Mouse (Mus musculus) G1E (cell line): ENCODE data around the gene Mrpl48. TPM values are rescaled to one million over a fixed set of nuclear protein-coding genes. Genes with fewer than 3 reads are reported as not detected.

ENCODE experiments used
- ATAC-seq: 2 replicates; pipeline ENCODE4 v1.8.0; 2016; ENCODE audit warnings: mild to moderate bottlenecking; ENCODE audit not compliant: insufficient number of reproducible peaks, poor library complexity, low FRiP score, severe bottlenecking; ENCODE audit errors: extremely low read depth
- DNase-seq: peaks from one replicate; pipeline ENCODE4 v3.0.0; 2012; ENCODE audit warnings: low spot score
- H3K27me3 ChIP-seq: 2 replicates; pipeline ENCODE4 v1.6.1; 2012; ENCODE audit warnings: mild to moderate bottlenecking, low read length, inconsistent platforms; ENCODE audit not compliant: insufficient read depth
- H3K36me3 ChIP-seq: replicated peaks from 2 replicates; pipeline ENCODE3; 2012; ENCODE audit warnings: mild to moderate bottlenecking, inconsistent platforms
- H3K4me1 ChIP-seq: 2 replicates; pipeline ENCODE4 v1.6.1; 2012; ENCODE audit warnings: low read depth, low read length, inconsistent platforms, mixed read lengths; ENCODE audit not compliant: insufficient read depth
- H3K4me3 ChIP-seq: 2 replicates; pipeline ENCODE4 v1.5.1; 2012; ENCODE audit warnings: low read depth, mild to moderate bottlenecking, inconsistent platforms, low read length, moderate library complexity, mixed read lengths
- H3K9me3 ChIP-seq: replicated peaks from 2 replicates; pipeline ENCODE4 v1.6.1; 2012; ENCODE audit warnings: inconsistent platforms
- CTCF ChIP-seq: IDR thresholded peaks from 2 replicates; pipeline ENCODE4 v1.5.1; 2012; ENCODE audit warnings: low read depth, low read length, inconsistent platforms, mixed read lengths
- GATA1 ChIP-seq: IDR thresholded peaks from 2 replicates; pipeline ENCODE4 v1.6.1; 2012; ENCODE audit warnings: borderline replicate concordance, low read length, inconsistent platforms, mixed read lengths
- GATA2 ChIP-seq: IDR thresholded peaks from 2 replicates; pipeline ENCODE4 v1.6.1; 2012; ENCODE audit warnings: low read depth, low read length, inconsistent platforms, borderline replicate concordance
- POLR2AphosphoS5 ChIP-seq: IDR thresholded peaks from 2 replicates; pipeline ENCODE4 v1.6.1; 2012; ENCODE audit warnings: low read depth, low read length, inconsistent platforms; ENCODE audit not compliant: insufficient replicate concordance
- TAL1 ChIP-seq: conservative IDR thresholded peaks from 2 replicates; pipeline ENCODE4 v1.6.1; 2012; ENCODE audit warnings: low read depth, low read length, inconsistent platforms, mixed read lengths
- polyA plus RNA-seq: library from polyadenylated mRNA; stranded (reverse); fragments of >175 nt; gene quantifications from 2 replicates; pipeline ENCODE4 v1.2.3, GENCODE M21; 2012
- total RNA-seq, 2 experiments: library from RNA; stranded (forward) in 1 of 2; stranded (reverse) in 1 of 2; fragments of 200-1000 nt in 1 of 2; fragments of >200 nt in 1 of 2; fragmentation: Nextera tagmentation in 1 of 2; gene quantifications; 2 replicates each; pipeline ENCODE4 v1.2.3; 2014 to 2017

The Mrpl48 gene
- total and polyA plus RNA-seq, 3 experiments = 1.7 to 46.0 (median 19.4) TPM

- TF ChIP-seq GATA1 (no peak), POLR2AphosphoS5 (no peak)
- Histone ChIP-seq H3K4me1 (peaks cover 11% of the 10 kb centered on the region; the same call in 1 of the 2 replicates), H3K9me3 (no peaks in the 10 kb centered on the region), H3K36me3 (peaks cover 56% of the 10 kb centered on the region), H3K4me3 (no peak overlapping the region), H3K27me3 (peaks cover 9% of the 10 kb centered on the region)
- no peak for ATAC-seq
- DNase-seq = no peak
Measured at GRCm38 (mm10) chr7:100649826-100650225, 41.7 kb upstream of the Mrpl48 start.

- peaks cover 63% of the 10 kb centered on the region for H3K36me3 ChIP-seq
- H3K27me3 ChIP-seq = peaks cover 4% of the 10 kb centered on the region
- no peak overlapping the region for H3K4me3 ChIP-seq
- DNase-seq (no peak), ATAC-seq (no peak)
- H3K4me1 ChIP-seq = peaks cover 11% of the 10 kb centered on the region; the same call in 1 of the 2 replicates
- no peaks in the 10 kb centered on the region for H3K9me3 ChIP-seq
- TF ChIP-seq POLR2AphosphoS5 = no peak
- TF ChIP-seq CTCF = no peak
- TF ChIP-seq GATA1 = no peak
- no peak for TF ChIP-seq TAL1
- TF ChIP-seq GATA2 = no peak
Measured at GRCm38 (mm10) chr7:100649095-100649494, 41.0 kb upstream of the Mrpl48 start.

- Histone ChIP-seq H3K36me3 (peaks cover 83% of the 10 kb centered on the region), H3K9me3 (no peaks in the 10 kb centered on the region)
- no peak for TF ChIP-seq GATA1
- peak; percentile 71 for TF ChIP-seq CTCF
- TF ChIP-seq GATA2 = no peak
- no peak for TF ChIP-seq POLR2AphosphoS5
- no peak for TF ChIP-seq TAL1
Measured at GRCm38 (mm10) chr7:100645147-100645546, 37.0 kb upstream of the Mrpl48 start.

GRCm38 (mm10) chr7:100642413-100642812, 34.3 kb upstream of the Mrpl48 start:
- TF ChIP-seq TAL1 (no peak), GATA1 (no peak), POLR2AphosphoS5 (no peak), CTCF (no peak), GATA2 (no peak)
- Histone ChIP-seq H3K4me1 (no peaks in the 10 kb centered on the region; the same call in 1 of the 2 replicates), H3K4me3 (no peak overlapping the region), H3K27me3 (no peaks in the 10 kb centered on the region), H3K36me3 (peaks cover 71% of the 10 kb centered on the region), H3K9me3 (no peaks in the 10 kb centered on the region)
- DNase-seq (no peak), ATAC-seq (no peak)

More at GRCm38 (mm10) chr7:100645147-100645546, 37.0 kb upstream of the Mrpl48 start:
- ATAC-seq = no peak
- Histone ChIP-seq H3K27me3 (no peaks in the 10 kb centered on the region), H3K4me3 (no peak overlapping the region), H3K4me1 (no peaks in the 10 kb centered on the region; the same call in 1 of the 2 replicates)
- DNase-seq = no peak

GRCm38 (mm10) chr7:100637657-100638056, 29.6 kb upstream of the Mrpl48 start:
- Histone ChIP-seq H3K36me3 (peaks cover 56% of the 10 kb centered on the region), H3K27me3 (no peaks in the 10 kb centered on the region), H3K4me3 (no peak overlapping the region), H3K4me1 (peaks cover 2% of the 10 kb centered on the region; the same call in 1 of the 2 replicates), H3K9me3 (no peaks in the 10 kb centered on the region)
- DNase-seq (no peak), ATAC-seq (no peak)
- TF ChIP-seq GATA1 = no peak
- no peak for TF ChIP-seq CTCF
- no peak for TF ChIP-seq GATA2
- no peak for TF ChIP-seq TAL1
- no peak for TF ChIP-seq POLR2AphosphoS5

GRCm38 (mm10) chr7:100624538-100624937, 16.4 kb upstream of the Mrpl48 start:
- H3K4me3 ChIP-seq = no peak overlapping the region
- H3K9me3 ChIP-seq = no peaks in the 10 kb centered on the region
- DNase-seq (no peak), ATAC-seq (no peak)
- no peak for TF ChIP-seq GATA2
- TF ChIP-seq POLR2AphosphoS5 = no peak
- no peak for TF ChIP-seq GATA1
- TF ChIP-seq TAL1 = no peak
- TF ChIP-seq CTCF = no peak
- peaks cover 12% of the 10 kb centered on the region for H3K36me3 ChIP-seq
- no peaks in the 10 kb centered on the region for H3K27me3 ChIP-seq
- H3K4me1 ChIP-seq = peaks cover 11% of the 10 kb centered on the region

- DNase-seq = no peak
- Histone ChIP-seq H3K4me3 (no peak overlapping the region), H3K9me3 (no peaks in the 10 kb centered on the region), H3K4me1 (peaks cover 17% of the 10 kb centered on the region), H3K36me3 (peaks cover 16% of the 10 kb centered on the region), H3K27me3 (no peaks in the 10 kb centered on the region)
- ATAC-seq = no peak
- TF ChIP-seq CTCF (peak; percentile 49), POLR2AphosphoS5 (no peak)
Measured at GRCm38 (mm10) chr7:100622277-100622676, 14.2 kb upstream of the Mrpl48 start.
